Mouse (Mus musculus) olfactory bulb, adult 2 months (tissue): ENCODE results near the gene Ndufc1.

ENCODE experiments used
- CTCF ChIP-seq: fragments of 200-500 bp; IDR thresholded peaks from 2 replicates; pipeline ENCODE4 v1.5.1; 2012; ENCODE audit warnings: low read depth, mild to moderate bottlenecking, low read length, moderate library complexity; ENCODE audit not compliant: insufficient read depth
- POLR2A ChIP-seq: fragments of 200-500 bp; IDR thresholded peaks from 2 replicates; pipeline ENCODE4 v1.6.1; 2012; ENCODE audit warnings: mild to moderate bottlenecking, low read depth, low read length, moderate library complexity; ENCODE audit not compliant: insufficient read depth

DNA sequence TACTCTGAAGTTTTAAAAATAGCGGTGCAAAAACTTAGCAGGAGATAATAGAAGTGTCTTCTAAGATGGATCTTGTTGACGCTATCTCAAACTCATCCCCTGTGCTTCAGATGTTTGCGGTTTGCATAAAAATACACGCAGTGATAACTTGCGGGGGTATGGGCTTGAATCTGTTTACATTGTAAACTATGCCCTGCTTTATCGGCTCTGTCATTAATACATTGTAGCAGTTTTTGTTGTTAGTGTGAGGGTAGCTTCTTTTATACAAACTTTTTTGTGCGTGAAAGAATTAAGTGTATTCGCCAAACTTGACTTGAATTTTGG lies 8.3 kb upstream of the Ndufc1 start:
- TF ChIP-seq CTCF (no peak), POLR2A (no peak)
